Mouse (Mus musculus): ENCODE data around the gene Lims1. TPM values are rescaled to one million over a fixed set of nuclear protein-coding genes. Genes with fewer than 3 reads are reported as not detected.

The Lims1 gene
- total and polyA plus RNA-seq, 2 experiments from 2014 or later: 43.6 to 51.7 TPM

DNA sequence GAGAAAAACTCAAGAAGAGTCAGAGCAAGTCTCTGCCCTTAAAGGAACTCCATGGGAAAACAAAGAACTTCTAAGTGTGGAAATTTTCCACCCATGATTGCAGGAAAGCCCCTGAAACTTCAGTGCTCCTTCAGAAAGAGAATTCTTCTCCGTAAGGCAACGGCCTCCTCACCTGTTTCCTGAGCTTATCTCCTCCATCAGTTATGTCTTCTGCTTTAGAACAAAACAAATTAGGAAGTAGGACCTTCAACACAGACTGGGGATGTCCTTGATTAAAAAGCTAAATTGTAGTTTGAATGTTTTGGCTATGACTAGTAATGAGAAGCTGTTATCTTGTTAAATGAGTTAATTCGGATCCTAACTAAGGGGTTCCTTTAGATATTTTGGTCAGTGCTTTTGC lies 20.3 kb downstream of the Lims1 start:
- no peaks in the 10 kb centered on the region for H3K36me3 ChIP-seq (ENCODE audit: insufficient read depth)
- H3K4me2 ChIP-seq (ENCODE audit: low read depth): no peak overlapping the region
- no peaks in the 10 kb centered on the region for H3K27me3 ChIP-seq (ENCODE audit: insufficient read depth, low read length)
- TF ChIP-seq CTCF (IDR thresholded peaks at IDR 0.05; ENCODE audit: low read depth): no peak
- ATAC-seq (no peak), DNase-seq (no peak)
- H3K27ac ChIP-seq (ENCODE audit: low read depth, low read length): no peak overlapping the region
- H3K9ac ChIP-seq: no peak overlapping the region
- H3K4me1 ChIP-seq (ENCODE audit: insufficient read depth): no peaks in the 10 kb centered on the region
- H3K4me3 ChIP-seq (ENCODE audit: low read depth, low read length): no peak overlapping the region
- 95% methylated on average over 3 of the region's 3 CpGs for WGBS
- H3K9me3 ChIP-seq (ENCODE audit: low read length): no peaks in the 10 kb centered on the region

DNA sequence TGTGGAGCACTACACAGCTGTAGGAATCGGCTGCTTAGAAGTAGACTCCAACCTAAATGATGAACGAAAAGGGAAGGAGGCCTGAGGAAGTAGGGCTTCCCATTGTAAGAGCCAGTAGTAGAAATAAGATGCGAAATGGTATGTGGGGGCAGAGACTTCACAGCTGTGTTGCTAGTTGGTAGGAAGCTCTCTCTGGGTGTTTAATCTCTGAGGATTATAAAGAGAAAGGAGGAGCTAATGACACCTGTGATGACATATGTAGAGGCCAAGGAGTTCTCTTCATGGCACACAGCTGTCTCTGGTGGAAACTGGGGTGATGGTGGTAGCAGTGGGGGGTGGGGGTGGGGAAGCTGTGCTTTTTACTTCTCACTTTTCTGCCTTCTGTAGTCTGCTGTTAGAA lies 27.3 kb downstream of the Lims1 start:
- TF ChIP-seq CTCF (IDR thresholded peaks at IDR 0.05; ENCODE audit: low read depth): no peak
- Histone ChIP-seq H3K27ac (ENCODE audit: low read depth, low read length) (no peak overlapping the region), H3K27me3 (ENCODE audit: insufficient read depth, low read length) (no peaks in the 10 kb centered on the region), H3K36me3 (ENCODE audit: insufficient read depth) (no peaks in the 10 kb centered on the region), H3K4me2 (ENCODE audit: low read depth) (no peak overlapping the region), H3K9ac (no peak overlapping the region), H3K4me3 (ENCODE audit: low read depth, low read length) (no peak overlapping the region), H3K9me3 (ENCODE audit: low read length) (no peaks in the 10 kb centered on the region), H3K4me1 (ENCODE audit: insufficient read depth) (no peaks in the 10 kb centered on the region)
- ATAC-seq (no peak), DNase-seq (no peak)
- WGBS: 78% methylated on average over 3 of the region's 3 CpGs

DNA sequence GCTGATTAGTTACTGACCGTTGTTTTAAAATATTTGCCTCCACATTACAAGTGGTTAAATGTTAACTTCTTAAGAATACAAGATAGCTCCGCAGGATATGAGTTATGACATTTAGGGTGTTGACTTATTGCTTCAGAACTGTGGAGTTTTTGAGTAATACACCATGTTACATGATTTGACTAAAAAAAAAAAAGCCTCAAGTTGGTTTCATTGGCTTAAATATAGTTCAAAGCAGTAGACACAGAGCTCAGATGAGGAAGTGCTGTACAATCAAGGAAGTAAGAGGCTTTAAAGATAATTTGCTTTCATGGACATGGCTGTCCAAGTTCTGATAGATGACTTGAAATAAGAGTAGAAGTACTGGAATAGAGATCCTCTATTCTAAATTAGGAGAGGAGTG lies 28.4 kb downstream of the Lims1 start:
- Histone ChIP-seq H3K9me3 (ENCODE audit: low read length) (no peaks in the 10 kb centered on the region), H3K9ac (no peak overlapping the region), H3K4me3 (ENCODE audit: low read depth, low read length) (no peak overlapping the region), H3K4me2 (ENCODE audit: low read depth) (no peak overlapping the region), H3K27me3 (ENCODE audit: insufficient read depth, low read length) (no peaks in the 10 kb centered on the region), H3K27ac (ENCODE audit: low read depth, low read length) (no peak overlapping the region), H3K36me3 (ENCODE audit: insufficient read depth) (no peaks in the 10 kb centered on the region), H3K4me1 (ENCODE audit: insufficient read depth) (no peaks in the 10 kb centered on the region)
- DNase-seq (no peak), ATAC-seq (no peak)
- WGBS: 95% methylated on average over 2 of the region's 2 CpGs
- no peak for TF ChIP-seq CTCF (IDR thresholded peaks at IDR 0.05; ENCODE audit: low read depth)

DNA sequence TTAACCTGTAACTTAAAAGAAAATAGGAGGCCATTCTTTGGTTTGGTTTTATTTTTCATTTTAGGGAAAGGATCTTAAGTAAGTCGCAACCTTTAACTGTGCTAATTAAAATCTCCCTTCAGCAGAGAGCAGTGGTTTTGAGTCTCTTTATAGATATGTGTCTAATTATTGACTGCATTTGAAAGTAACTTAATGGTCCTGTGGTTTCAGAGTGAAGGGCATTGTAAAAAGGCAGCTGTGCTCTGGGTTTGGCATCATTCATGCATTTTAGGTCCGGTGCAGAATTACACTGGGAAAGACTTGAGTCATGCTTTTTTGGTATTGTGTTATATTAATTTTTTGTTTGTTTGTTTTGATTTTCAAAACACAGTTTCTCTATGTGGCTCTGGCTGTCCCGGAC lies 29.1 kb downstream of the Lims1 start:
- ATAC-seq (no peak), DNase-seq (no peak)
- Histone ChIP-seq H3K4me1 (ENCODE audit: insufficient read depth) (no peaks in the 10 kb centered on the region), H3K9me3 (ENCODE audit: low read length) (no peaks in the 10 kb centered on the region), H3K27me3 (ENCODE audit: insufficient read depth, low read length) (no peaks in the 10 kb centered on the region), H3K4me3 (ENCODE audit: low read depth, low read length) (no peak overlapping the region), H3K9ac (no peak overlapping the region), H3K27ac (ENCODE audit: low read depth, low read length) (no peak overlapping the region), H3K36me3 (ENCODE audit: insufficient read depth) (no peaks in the 10 kb centered on the region), H3K4me2 (ENCODE audit: low read depth) (no peak overlapping the region)
- 39% methylated on average over 3 of the region's 3 CpGs for WGBS
- no peak for TF ChIP-seq CTCF (IDR thresholded peaks at IDR 0.05; ENCODE audit: low read depth)

DNA sequence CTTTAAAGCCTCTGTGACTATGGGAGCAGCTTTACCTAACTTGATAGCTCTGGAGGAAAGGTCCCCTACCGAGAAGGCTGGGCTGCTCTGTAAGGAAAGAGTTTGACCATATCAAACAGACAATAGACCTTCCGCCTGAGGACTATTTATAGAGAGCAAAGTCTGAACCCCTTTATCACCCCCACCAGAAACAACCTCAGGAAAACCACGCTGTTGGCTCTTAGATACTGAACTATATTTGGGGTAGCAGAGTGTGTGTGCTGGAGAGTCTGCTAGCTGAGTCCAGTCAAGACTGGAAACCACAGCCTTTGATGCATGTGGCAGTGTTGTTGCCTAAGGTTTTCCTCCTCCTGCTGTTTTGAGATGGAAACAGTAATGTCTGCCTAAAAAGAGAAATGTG lies 31.3 kb downstream of the Lims1 start:
- ATAC-seq: peak; percentile 12; the same call in 1 of the 2 replicates
- H3K27ac ChIP-seq (ENCODE audit: low read depth, low read length): no peak overlapping the region
- H3K36me3 ChIP-seq (ENCODE audit: insufficient read depth): no peaks in the 10 kb centered on the region
- no peaks in the 10 kb centered on the region for H3K4me1 ChIP-seq (ENCODE audit: insufficient read depth)
- WGBS: 32% methylated on average over 3 of the region's 3 CpGs
- H3K9me3 ChIP-seq (ENCODE audit: low read length): no peaks in the 10 kb centered on the region
- no peak overlapping the region for H3K4me2 ChIP-seq (ENCODE audit: low read depth)
- H3K4me3 ChIP-seq (ENCODE audit: low read depth, low read length): no peak overlapping the region
- no peak for DNase-seq
- no peak overlapping the region for H3K9ac ChIP-seq
- H3K27me3 ChIP-seq (ENCODE audit: insufficient read depth, low read length): no peaks in the 10 kb centered on the region
- TF ChIP-seq CTCF (IDR thresholded peaks at IDR 0.05; ENCODE audit: low read depth): no peak

DNA sequence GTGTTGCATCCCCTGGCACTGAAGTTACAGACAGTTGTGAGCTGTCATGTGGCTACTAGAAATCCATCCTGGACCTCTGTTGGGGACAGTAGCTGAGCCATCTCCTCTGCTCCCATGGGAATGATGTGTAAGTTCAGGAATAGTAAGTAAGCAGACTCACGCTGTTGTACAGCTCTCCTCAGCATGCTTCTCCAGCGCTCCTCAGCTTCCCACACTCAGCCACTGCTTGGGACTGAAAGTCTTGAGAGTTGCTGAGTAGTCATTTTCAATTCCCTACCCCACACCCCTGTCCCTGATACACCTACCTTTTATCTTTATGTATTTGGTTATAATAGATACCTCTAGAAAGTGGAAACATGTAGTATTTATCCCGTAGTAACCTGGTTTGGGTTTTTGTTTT lies 33.2 kb downstream of the Lims1 start:
- no peaks in the 10 kb centered on the region for H3K27me3 ChIP-seq (ENCODE audit: insufficient read depth, low read length)
- no peak overlapping the region for H3K27ac ChIP-seq (ENCODE audit: low read depth, low read length)
- H3K9ac ChIP-seq: no peak overlapping the region
- no peak for DNase-seq
- H3K36me3 ChIP-seq (ENCODE audit: insufficient read depth): 0 out of 2 replicates have a peak, but pooled peaks cover 3% of the 10 kb centered on the region
- no peak for TF ChIP-seq CTCF (IDR thresholded peaks at IDR 0.05; ENCODE audit: low read depth)
- no peaks in the 10 kb centered on the region for H3K4me1 ChIP-seq (ENCODE audit: insufficient read depth)
- no peak overlapping the region for H3K4me2 ChIP-seq (ENCODE audit: low read depth)
- no peak overlapping the region for H3K4me3 ChIP-seq (ENCODE audit: low read depth, low read length)
- 92% methylated on average over 3 of the region's 3 CpGs for WGBS
- ATAC-seq: no peak
- no peaks in the 10 kb centered on the region for H3K9me3 ChIP-seq (ENCODE audit: low read length)

DNA sequence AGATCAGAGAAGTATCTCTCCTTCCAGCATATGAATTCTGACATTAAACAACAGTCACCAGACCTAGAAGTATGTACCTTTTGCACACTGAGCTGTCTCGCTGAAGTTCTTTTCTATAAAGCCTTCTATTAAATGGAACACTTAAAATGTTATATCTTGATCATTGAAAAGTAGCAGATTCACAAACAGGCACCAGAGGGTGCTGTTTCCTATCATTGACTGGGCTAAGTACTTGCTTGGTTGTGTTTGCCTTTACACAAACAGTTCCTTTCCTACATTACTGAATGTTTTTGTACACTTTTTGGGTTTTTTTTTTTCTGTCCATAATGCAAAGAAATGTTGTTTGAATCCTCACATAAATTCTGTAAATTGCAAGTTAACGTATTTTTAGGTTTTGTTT lies 35.9 kb downstream of the Lims1 start:
- Histone ChIP-seq H3K36me3 (ENCODE audit: insufficient read depth) (0 out of 2 replicates have a peak, but pooled peaks cover 3% of the 10 kb centered on the region), H3K9ac (no peak overlapping the region), H3K4me2 (ENCODE audit: low read depth) (no peak overlapping the region), H3K27ac (ENCODE audit: low read depth, low read length) (no peak overlapping the region), H3K27me3 (ENCODE audit: insufficient read depth, low read length) (no peaks in the 10 kb centered on the region), H3K4me1 (ENCODE audit: insufficient read depth) (no peaks in the 10 kb centered on the region), H3K9me3 (ENCODE audit: low read length) (no peaks in the 10 kb centered on the region), H3K4me3 (ENCODE audit: low read depth, low read length) (no peak overlapping the region)
- ATAC-seq (no peak), DNase-seq (peak; percentile 65)
- peak; percentile 73 for TF ChIP-seq CTCF (IDR thresholded peaks at IDR 0.05; ENCODE audit: low read depth)
- WGBS: 85% methylated on average over 2 of the region's 2 CpGs

DNA sequence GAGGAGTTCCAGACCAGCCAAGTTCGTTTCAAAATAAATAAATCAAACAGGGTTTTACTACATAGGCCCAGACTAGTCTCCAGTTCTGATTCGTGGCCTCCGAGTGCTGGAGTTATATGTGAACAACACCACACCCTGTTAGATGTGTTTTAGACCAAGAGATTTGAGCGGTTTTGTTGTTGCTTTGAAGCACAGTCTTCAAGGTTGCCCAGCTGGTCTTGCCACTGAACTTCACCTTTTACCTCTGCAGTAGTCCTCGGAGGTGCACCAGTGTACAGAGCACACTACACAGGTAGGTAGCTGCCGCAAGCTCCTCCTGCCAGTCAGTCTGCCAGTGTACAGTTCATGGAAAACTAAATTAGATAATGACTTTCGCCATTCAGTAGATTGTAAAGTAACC lies 36.7 kb downstream of the Lims1 start:
- Histone ChIP-seq H3K4me1 (ENCODE audit: insufficient read depth) (no peaks in the 10 kb centered on the region), H3K9ac (no peak overlapping the region), H3K4me2 (ENCODE audit: low read depth) (no peak overlapping the region), H3K27ac (ENCODE audit: low read depth, low read length) (no peak overlapping the region), H3K36me3 (ENCODE audit: insufficient read depth) (0 out of 2 replicates have a peak, but pooled peaks cover 3% of the 10 kb centered on the region), H3K9me3 (ENCODE audit: low read length) (no peaks in the 10 kb centered on the region), H3K27me3 (ENCODE audit: insufficient read depth, low read length) (no peaks in the 10 kb centered on the region), H3K4me3 (ENCODE audit: low read depth, low read length) (no peak overlapping the region)
- DNase-seq (no peak), ATAC-seq (no peak)
- WGBS: 92% methylated on average over 7 of the region's 7 CpGs
- TF ChIP-seq CTCF (IDR thresholded peaks at IDR 0.05; ENCODE audit: low read depth): no peak

All from forebrain, postnatal 0 days (tissue).